Mouse (Mus musculus) erythroblast, adult 5-6 weeks (primary cell): ENCODE measurements around the gene Dvl1. TPM values are rescaled to one million over a fixed set of nuclear protein-coding genes. Genes with fewer than 3 reads are reported as not detected.

Experiments used
- ATAC-seq: replicated peaks from 2 replicates; pipeline ENCODE4 v1.8.0; 2016; ENCODE audit warnings: moderate number of reproducible peaks, mild to moderate bottlenecking, moderate TSS enrichment, inconsistent platforms; ENCODE audit not compliant: poor library complexity, low FRiP score, severe bottlenecking
- total RNA-seq, 2 experiments: library from RNA; stranded (forward) in 1 of 2; stranded (reverse) in 1 of 2; fragments of 150-400 nt in 1 of 2; fragments of 200-764, 138-1000 nt in 1 of 2; gene quantifications; 2 replicates each; pipeline versions ENCODE4 v1.2.3 to v1.2.4; 2015 to 2017; ENCODE audit warnings: low replicate concordance in 2 of 2

The Dvl1 gene
- total RNA-seq (2015; ENCODE audit: low replicate concordance), result 3.7 and 6.7 TPM in 2 replicates
- 4.8 and 6.3 TPM in 2 replicates for total RNA-seq (2017; ENCODE audit: low replicate concordance)

DNA sequence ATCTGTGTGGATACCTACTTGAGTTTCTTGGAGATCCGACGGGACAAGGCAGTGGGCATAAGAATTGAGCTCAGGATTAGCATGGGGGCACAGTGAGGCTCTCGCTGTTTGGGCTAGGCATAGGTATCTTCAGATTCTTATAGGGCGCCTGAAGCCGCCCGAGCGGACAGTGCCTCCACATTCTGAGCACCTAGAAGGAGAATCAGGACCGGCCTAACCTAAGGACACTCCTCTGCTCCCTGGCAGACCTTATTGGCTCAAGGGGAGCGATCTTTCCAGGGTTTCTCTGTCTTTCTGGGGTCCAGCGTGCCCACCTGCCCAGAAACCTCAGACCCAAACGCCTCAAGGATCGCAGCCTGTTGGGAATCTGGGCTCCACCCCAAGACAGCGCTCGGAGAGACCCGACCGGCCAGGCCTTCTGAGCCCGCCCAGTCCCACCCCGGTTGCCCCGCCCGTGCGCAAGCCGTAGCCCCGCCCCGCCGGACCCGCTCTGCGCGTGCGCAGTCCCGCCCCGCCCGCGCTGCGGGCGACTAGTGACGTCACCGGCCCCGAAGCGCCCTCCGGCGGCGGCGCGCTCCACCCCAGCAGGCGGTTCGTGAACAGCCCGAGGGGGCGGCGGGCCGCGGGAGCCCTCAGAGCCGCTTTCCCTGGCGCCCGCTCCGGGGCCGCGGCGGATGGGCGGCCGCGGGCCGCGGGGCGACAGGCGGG is at the start of gene Dvl1:
TSS of gene Dvl1 (plus strand) at position 532 of the 708 bp plus-strand sequence.
- ATAC-seq, result peak; percentile 81

GRCm38 (mm10) chr4:155802075-155802474 is 45.1 kb upstream of the Dvl1 start:
- ATAC-seq, result no peak

- peak; percentile 39 for ATAC-seq
These were observed 44.4 kb upstream of the Dvl1 start, which contains the start of gene Mrpl20 for GRCm38 (mm10) chr4:155802741-155803339. Mrpl20 (plus strand) TSS chr4:155802878.

DNA sequence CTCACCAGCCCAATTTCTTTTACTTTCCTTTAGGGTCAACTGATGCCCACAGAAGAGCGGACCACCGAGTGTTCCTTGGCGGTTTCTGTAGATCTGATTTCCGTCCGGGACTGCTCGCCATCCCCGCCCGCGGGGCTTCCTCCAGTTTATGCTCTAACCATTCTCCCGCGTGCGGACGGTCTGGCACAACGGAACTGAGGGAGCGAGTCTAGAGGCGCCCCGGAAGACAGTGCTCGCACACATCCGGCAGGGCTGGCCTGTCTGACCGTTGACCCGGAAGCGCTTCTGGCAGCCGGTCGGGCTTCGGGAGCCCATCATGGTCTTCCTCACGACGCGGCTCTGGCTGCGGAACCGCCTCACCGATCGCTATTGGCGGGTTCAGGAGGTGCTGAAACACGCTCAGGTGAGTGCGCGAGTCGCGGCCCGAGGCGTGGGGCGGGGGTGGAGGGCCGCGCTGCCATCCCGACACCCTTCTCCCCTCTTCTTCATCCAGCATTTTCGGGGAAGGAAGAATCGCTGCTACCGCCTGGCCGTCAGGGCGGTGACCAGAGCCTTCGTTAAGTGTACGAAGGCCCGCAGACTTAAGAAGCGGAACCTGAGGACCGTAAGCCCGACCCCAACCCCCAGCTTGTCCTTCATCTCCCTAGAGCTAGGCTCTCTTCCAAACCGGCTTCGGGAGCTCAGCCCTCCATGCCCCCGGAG is 43.7 kb upstream of the Dvl1 start:
- peak; percentile 96 for ATAC-seq

GRCm38 (mm10) chr4:155807841-155808240 is 39.4 kb upstream of the Dvl1 start:
- ATAC-seq, result no peak

DNA sequence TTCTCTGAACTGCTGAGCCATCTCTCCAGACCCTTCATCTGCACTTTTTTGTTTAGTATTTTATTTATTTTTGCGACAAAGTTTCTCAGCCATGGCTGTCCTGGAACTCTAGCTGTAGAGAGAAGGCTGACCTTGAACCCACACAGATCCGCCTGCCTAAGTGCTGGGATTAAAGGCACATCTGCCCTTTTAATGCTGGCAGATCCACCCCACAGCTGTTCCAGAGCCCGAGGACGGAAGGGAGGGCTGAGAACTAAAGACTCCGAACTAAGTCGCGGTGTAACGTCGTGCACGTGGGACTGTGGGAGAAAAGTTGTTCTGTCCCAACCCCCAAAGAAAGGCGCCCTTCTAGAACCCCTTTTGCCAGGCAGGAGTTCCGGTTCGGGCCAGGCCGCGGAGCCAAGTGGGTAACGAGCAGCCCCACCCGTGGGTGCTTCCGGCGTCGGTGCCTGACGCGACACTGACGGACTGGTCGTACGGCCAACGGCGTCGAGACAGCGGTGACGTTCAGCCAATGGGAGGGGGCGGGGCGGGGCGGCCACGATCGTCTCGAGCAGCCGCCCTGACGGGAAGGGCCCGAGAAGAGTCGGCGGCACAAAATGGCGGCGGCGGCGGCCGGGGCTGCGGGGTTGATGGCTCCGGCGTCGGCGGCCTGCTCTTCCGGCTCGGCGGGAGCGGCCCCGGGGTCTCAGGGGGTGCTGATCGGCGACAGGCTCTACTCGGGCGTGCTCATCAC is 35.1 kb upstream of the Dvl1 start, which contains the start of gene Ccnl2:
TSS of gene Ccnl2 (plus strand) at position 561 of the 736 bp plus-strand sequence.
- ATAC-seq, result peak; percentile 97

- ATAC-seq, result peak; percentile 18
These were observed 34.5 kb upstream of the Dvl1 start for GRCm38 (mm10) chr4:155812665-155813181.

DNA sequence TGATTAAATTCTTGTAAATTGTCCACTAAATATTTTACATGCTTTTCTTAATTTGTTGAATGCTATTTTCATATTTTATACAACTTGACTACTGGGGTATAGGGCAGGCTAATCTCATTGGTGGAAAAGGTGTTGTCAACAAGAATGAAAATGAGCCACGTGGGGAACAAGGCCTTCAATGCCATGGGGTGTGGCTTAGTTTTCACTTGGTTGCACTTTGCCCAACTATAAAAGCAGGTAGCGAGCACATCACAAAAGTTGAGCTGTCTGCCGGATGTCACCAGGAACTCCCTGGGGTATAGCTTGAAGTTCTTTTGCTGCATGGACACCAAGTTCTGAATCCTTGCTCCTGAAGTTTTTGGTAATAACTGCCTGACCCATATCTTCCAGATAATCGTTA is 29.7 kb upstream of the Dvl1 start:
- ATAC-seq, result no peak

- no peak for ATAC-seq
These were observed 26.2 kb upstream of the Dvl1 start for GRCm38 (mm10) chr4:155821025-155821424.

DNA sequence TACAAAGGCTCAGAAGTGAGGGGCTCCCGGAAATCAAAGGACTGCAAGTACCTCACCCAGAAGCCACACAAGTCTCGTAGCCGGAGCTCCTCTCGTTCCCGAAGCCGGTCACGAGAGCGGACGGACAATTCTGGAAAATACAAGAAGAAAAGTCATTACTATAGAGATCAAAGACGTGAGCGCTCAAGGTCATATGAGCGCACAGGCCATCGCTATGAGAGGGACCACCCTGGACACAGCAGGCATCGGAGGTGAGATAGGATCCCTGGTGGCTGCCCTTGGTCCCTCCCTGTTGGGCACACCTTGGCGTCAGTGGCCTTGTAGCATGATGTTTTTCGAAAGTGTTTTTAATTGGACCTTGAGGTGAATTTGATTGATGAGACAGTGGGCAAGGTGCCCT is 23.8 kb upstream of the Dvl1 start:
- ATAC-seq, result no peak

GRCm38 (mm10) chr4:155829866-155830265 is 17.3 kb upstream of the Dvl1 start:
- ATAC-seq, result no peak

- ATAC-seq, result no peak
These were observed 16.6 kb upstream of the Dvl1 start for GRCm38 (mm10) chr4:155830596-155830995.

GRCm38 (mm10) chr4:155831205-155831766 is 15.9 kb upstream of the Dvl1 start, which contains the start of gene Aurkaip1:
Aurkaip1 (plus strand) TSS chr4:155831272.
- ATAC-seq, result peak; percentile 89

DNA sequence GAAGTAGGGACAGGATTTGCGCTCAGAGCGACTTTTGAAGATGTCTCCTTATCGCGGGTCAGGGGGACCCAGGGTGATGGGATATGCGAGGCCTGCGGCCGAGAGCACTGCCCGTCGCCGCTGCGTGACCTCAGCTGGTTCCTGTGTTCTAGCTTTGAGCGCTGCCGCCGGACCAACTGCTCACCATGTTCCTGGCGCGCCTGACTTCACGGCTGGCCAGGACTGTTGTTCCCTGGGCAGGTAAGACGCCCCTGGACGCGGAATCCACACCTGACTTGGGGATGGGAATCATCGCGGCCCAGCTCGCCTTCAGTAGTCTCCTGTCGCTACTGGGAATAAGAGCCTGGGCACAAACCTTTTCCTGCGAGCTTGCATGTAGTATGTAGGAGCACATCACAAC is 15.4 kb upstream of the Dvl1 start:
- ATAC-seq, result peak; percentile 60

DNA sequence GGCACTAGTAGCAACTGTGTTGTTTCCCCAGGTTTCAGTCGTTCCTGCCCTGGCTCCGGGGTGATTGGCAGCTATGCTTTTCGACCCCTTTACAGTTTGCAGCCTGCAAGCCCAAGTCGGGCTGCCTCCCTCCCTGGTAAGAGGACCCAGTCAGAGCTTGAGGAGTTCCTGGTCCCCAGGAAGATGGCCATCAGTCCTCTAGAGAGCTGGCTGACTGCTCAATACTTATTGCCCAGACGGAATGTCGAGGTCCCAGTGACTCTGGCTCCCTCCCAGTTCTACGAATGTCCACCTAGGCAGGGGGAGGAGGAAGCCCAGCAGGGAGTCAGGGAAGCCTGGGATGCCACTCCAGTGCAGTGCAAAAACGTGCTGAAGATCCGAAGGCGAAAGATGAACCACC is 14.9 kb upstream of the Dvl1 start:
- no peak for ATAC-seq

DNA sequence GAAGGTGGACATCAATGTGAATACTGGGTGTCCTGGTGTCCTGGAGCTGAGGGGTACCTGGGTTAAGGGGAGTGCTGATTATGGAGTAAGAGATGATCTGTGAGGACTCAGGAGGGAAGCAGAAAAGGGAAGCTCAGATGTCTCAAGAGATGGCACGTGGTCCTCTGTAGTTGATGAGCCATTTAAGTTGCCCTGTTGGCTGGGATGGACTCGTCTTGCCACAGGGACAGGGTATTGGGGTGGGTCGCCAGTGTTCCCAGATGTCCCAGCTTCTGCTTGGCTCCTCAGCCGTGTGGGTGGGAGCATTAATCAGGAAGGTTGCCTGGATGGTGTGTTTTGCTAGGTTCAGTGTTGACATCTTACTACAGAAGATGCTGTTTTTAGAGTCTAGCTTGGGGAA is 14.0 kb upstream of the Dvl1 start:
- no peak for ATAC-seq

- ATAC-seq, result peak; percentile 65
These were observed 13.4 kb upstream of the Dvl1 start for GRCm38 (mm10) chr4:155833836-155834235.

- no peak for ATAC-seq
These were observed 9.7 kb upstream of the Dvl1 start for GRCm38 (mm10) chr4:155837404-155838010.
